Mouse (Mus musculus): ENCODE measurements around the gene Rnase4.

DNA sequence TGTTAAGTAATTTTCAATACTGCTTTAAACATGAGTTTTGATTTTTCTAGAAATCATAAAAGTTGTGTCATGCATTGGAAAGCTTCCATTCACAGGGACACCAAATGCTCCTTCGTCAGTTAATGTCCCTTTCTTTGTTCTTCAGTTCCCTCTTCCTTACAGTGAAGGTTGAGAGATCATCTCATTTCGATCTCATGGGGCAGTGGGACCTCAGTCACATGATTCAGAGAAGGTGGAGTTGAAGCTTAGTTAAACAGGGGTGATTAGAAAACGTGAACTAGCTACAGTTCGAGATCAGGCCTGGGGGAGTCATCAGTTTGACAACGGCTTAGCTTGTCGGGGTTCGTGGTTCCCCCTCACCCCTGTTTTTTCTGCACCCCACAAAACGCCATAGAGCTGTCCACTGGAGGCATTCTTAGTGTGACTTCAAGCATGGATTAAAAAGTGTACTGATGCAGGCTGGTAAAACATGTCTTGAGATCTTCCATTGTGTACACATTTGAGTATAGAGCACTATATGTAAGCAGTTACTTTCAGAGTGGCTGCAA lies 1.3 kb downstream of the Rnase4 start:
- no peak for TF ChIP-seq CTCF (IDR thresholded peaks at IDR 0.05; ENCODE audit: extremely low read depth, insufficient read length, insufficient replicate concordance, low read depth, low read length)
- no peak for TF ChIP-seq POLR2A (IDR thresholded peaks at IDR 0.05; ENCODE audit: low read depth, low read length)

Data from small intestine, adult 2 months (tissue).